Mouse (Mus musculus) brain, adult 2 months (tissue): Measurements from ENCODE around the gene Plekha6.
A peak's percentile ranks its signal among the peaks of the same experiment; 100 is the strongest.

Experiments
- DNase-seq: peaks from one replicate; pipeline ENCODE4 v3.0.0; 2011; ENCODE audit warnings: low read depth, low spot score

The Plekha6 gene

DNA sequence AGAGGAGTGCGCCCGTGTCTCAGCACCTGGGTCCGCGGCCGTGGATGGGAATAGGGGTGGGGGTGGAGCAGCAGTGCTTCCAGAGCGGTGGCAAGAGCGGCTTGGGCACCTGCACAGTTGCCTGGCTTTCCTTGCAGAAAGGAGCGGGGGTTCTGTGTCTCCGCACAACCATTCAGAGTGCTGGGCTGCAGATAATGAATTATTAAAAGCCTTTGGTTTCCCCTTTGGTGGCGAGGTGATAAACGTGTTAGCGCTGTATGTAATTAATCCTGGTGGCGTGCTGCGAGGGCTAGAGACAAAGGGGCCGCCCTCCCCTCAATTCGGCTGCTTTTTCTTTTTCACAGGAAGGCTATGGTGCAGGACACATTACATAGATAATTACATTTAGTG lies 18.7 kb downstream of the Plekha6 start:
- peak; percentile 63 for DNase-seq

DNA sequence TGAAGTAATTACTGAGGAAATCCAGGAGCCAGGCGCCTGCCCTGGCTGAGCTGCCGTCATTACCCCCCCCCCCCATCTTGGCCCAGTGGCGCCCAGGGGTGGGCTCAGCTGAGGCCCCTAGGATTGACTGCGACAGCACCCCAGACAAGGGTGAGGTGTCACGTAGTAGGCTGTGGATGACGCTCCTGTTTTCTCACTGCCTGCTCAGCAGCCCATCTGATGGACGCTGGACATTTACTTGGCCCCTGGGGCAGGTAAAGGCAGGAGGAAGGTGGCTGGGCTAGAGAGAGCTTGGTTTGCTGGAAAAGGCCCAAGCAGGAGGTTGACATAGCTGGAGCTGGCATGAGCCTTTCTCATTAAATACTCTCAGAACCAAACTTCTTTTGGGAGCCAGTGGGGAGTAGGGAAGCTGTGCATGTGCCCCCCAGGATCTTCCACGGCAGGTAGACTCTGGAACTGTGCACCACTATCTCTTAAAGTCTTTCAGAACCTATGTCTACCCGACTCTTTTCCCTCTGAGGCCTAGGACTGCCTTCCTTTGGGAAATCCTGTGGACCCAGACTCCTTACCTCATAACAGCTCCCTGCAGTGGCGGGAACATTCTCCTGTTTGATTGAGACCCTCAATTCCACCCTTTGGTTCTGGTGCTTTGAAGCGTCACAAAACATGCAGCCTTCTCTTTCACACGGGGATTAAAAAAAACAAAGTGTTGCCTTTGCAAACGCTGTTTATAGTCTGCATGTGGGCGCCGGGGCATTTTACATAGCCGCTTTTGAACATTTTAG lies 19.3 kb downstream of the Plekha6 start:
- peak; percentile 27 for DNase-seq

DNA sequence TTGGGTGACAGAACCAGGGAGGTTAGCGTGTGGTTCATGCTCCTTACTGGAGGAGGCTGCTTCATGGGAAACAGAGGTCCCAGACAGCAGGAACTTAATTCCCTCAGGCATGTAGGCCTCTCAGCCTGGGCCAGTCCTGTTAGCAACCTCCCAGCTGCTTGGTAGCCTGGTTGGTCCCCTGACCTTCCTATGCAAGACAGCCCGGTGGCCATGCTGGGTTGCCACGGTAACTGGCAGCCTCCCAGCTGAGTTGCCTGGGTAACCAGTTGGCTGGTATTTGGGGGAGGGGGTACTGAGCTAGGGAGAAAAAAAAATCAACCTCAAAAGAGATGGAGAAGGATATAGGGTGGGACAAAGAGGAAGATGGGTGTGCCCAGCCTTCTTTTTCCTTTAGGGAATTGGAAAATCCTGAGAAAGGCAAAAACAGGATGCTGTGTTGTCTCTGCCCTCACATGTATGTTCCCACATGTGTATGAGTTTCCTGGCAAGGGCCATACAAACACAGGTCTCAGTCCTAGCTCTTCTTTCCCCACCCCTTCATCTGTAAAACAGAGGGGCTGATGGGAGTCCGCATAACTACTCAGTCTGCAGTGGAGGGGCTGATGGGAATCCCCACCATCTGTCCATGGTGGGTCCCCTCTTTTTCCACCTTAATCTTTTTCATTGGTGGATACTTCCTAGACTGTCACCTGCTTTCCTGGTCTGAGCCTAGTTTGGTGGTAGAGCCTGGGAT lies 24.1 kb downstream of the Plekha6 start:
- DNase-seq, result peak; percentile 48

DNA sequence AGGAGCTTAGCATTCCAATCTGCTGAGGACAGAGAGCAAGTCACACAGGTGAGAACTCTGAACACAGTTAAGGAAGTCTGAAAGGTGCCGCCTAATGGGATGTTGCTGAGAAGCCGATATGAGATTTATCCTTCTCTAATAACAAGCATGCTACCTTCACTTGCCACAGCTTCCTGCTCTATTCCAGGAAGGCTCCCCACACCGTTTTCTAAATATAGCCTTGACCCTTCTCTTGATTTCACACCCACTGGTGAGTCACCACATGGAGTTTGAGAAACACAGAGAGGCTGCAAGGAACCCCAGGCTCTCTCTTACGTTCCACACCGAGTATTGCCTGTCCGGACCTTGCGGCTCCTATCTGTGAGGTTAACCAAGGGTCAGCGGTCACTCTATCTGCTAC lies 24.7 kb downstream of the Plekha6 start:
- DNase-seq, result peak; percentile 49

DNA sequence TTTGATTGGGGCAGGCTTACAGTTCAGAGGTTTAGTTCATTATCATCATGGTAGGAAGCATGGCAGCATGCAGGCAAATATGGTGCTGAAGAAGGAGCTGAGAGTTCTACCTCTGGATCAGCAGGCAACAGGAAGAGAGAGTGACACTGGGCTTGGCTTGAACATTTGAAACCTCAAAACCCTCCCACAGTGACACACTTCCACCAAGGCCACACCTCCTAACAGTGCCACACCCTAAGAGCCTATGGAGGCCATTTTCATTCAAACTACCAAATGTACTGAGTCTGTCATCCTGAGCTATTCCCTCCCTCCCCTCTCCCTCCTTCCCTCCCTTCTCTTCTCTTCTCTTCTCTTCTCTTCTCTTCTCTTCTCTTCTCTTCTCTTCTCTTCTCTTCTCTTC lies 25.5 kb downstream of the Plekha6 start:
- no peak for DNase-seq

DNA sequence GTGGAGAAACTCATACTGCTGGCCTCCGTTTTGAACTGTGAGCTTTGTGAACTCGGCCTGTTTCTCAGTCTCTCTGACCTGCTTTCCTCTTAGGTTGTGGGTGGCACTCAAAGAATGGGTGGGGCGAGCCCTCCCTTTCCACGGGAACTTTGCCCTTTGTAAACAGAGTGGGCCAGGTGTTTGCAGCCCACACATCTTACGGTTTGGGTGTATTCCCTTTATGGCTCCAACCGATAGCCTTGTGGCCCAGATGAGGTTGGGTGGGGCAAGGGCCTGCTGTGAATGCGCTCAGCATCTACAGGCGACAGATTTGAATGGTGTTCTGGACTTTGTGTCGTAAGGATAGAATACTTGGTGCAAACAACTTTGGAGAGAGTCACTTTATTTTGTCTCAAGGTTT lies 26.5 kb downstream of the Plekha6 start:
- no peak for DNase-seq

DNA sequence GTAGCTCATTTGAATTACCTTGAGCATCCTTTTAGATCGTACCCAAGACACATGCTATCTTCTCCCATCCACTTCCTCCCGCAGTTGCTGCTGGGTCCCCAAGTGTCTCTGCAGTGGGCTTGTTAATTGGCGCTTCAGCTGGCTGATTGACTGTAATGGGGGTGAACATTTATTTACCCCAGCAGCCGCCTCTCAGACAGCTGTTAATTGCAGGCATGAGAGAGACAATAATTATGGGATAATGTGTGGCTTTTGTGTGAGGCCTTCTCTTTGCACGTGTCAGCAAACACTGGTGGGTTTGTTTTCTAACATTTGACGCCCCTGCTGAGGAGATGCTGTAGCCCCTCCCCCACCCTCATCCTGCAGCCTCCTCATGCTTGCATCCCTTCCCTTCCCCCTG lies 32.2 kb downstream of the Plekha6 start:
- DNase-seq, result peak; percentile 51

DNA sequence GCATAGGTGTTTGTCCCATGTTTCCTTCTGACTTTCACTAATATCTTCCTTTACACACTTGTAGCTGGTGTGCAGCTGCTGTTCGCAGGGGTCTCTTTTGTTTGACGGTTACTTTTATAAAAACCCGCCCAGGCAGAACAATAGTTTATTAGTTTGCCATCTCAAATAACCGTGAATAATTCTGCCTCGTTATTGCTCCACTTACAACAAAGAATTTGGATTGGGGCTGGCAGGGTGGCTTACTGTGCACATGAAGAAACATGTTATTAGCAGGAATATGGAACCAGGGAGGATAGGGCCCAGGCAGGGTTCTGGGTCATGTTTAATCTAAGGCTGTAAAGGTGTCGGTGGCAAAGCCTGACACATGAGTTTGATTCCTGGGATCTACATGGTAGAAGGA lies 33.3 kb downstream of the Plekha6 start:
- DNase-seq, result no peak

DNA sequence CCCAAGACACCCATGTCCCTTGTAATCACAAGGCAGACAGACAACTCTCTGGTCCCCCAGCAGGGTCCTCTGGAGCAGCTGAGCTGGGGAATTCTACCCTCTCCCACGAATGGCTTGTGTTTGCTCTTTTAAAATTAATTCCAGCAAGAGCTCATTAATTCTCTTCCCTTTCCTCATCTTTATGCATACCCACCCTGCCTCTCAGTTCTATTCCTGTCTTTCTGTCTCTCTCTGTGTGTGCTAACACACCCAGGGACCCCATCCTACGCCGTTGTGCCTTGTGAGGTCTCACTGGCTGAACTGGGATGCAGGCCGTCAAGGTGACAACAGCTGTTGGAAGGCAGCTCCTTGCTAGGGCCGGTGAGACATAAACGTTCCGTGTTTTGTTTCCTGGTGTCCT lies 35.7 kb downstream of the Plekha6 start:
- DNase-seq, result peak; percentile 34

DNA sequence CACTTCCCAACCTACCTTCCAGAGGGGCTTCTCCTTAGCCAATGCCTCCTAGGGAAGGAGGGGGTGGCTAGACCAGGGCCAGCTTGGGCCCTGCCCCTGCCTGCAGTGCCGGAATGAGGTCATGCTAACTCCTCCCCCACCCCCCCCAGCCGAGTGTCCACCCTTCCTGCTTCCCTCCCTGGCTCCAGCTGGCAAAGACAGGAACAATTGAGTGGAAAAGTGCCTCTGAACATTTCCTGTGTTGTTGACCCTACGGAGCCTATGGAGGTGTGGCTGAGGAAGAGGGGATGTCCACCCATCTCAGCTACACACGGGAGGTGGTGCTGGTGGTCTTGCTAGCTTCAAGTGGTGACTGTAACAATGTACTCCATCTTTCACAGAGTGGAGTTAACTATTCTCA lies 37.5 kb downstream of the Plekha6 start:
- peak; percentile 26 for DNase-seq

DNA sequence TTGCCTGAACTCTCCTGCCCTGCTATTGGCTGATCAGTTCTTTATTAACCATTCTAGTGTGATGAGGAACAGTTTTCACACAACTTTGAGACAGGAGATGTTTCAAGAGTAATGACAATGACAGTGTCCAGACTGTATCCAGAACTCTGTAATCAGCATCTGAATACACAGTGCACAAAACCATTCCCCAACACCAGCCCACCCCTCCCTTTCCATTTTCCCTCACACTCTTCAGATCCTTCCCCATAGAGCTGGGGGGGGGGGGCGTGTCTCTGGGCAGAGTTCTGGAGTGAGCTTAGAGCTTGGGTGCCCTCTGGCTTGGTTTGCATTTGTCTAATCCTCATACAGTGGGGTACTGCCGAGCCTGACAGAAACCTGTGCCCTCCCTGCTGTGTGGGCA lies 39.7 kb downstream of the Plekha6 start:
- DNase-seq, result no peak

DNA sequence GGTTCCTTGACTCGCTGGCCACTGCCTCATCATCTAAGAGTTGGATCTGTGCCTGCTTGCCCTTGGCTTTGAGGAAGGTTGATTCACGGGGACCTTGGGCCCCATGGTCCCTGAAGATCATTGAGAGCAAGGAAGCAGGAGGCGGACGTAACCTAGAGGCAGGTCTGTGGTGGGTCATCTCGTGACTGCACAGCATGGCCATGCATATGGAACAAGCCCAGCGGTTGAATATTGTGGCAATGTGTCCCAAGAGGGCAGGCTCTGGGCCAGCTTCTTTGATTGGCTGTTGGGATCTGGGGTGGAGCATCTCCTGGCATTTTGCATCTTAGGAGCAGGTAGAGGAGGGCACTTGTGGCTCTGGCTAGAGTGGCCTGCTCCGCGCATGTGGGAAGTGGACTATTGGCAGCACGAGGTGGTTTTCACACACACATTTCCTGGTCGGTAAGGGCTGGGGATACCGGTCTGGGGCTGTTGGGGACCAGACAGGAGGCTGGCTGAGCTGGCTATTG lies 40.4 kb downstream of the Plekha6 start:
- no peak for DNase-seq

DNA sequence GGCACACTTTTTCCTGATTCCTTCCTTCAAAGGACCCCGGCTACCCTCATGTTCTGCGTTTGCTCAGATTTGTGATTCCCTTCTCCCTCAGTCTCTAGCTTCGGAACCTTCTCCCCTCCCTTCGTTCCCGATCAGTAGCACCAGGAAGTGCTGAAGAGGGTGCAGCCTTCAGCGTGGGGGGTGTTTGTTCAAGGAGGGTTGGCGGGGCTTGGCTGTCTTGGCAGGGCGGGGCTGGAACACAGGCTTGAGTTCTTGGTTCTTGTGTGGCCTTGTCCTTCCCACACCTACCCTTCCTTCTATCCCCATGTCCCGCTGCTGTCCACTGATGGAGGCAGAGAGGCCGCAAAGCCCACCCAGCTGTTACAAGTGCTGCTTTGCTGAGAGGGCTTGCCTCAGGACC lies 41.0 kb downstream of the Plekha6 start:
- no peak for DNase-seq

DNA sequence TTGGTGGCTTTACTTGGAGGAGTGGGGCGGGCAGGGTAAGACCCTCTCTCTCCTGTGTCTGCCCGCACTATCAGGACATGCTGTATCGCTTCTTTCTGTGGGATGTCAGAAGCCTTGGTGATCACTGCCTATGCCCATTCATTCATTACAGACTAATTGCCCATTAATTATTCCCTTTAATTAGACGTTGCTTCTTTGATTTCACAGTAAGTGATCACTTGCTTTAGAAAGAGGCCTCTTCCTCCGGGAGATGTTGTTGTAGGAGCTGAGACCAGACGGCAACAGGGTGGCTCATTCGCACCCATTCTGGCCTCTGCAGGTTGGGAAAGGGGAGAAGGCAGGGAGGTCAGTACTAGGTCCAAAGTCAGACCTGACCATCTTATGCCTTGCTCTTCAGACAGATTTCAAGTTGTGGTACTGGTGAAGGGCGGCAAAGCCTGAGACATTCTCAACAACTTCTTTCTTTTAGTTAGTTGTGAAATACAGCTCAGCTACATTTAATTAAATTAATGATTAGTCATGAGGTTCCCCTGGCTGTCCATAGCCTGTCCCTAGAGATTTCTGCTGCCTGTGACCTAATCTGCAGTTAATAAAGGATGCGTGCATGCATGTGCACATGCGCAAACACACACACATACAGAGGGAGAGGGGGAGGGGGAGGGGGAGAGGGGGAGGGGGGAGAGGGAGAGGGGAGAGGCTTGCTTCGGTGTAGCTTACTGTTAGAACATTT lies 44.2 kb downstream of the Plekha6 start:
- DNase-seq, result no peak

DNA sequence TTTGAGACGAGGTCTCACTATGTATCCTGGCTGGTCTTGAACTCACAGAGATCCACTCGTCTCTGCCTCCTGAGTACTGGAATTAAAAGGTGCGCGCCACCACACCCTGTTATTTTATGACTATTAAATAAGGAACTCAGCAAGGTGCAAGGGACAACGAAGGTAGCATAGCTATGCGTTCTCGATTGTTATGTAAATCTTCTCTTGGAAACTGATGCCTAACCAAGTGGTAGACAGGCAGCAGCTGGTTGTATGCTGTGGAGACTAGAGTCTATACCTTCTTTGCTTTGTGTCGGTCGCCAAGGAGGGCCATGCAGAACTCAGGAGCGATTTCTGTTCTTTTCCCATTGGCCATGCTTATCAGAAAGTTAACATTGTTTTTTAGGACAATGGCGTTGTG lies 45.0 kb downstream of the Plekha6 start:
- no peak for DNase-seq

DNA sequence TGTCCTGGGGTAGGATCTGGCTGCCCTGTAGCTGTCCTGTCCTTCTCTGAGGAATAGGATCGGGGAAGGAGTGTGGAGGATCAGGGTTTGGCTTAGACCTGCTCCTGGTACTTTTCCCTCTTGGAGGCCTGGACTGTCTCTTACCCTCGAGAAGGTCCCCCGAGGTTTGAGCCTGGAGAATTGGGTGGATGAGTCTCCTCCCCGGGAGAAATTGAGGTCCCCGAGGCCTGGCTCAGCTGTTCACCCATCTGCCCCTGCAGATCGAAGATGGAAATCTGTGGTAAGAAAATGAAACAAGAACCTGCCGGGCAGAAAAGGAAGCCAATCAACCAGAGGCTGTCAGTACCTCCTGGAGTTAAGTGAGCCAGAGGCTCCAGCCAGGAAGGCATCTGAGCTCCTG lies 45.5 kb downstream of the Plekha6 start:
- peak; percentile 30 for DNase-seq

DNA sequence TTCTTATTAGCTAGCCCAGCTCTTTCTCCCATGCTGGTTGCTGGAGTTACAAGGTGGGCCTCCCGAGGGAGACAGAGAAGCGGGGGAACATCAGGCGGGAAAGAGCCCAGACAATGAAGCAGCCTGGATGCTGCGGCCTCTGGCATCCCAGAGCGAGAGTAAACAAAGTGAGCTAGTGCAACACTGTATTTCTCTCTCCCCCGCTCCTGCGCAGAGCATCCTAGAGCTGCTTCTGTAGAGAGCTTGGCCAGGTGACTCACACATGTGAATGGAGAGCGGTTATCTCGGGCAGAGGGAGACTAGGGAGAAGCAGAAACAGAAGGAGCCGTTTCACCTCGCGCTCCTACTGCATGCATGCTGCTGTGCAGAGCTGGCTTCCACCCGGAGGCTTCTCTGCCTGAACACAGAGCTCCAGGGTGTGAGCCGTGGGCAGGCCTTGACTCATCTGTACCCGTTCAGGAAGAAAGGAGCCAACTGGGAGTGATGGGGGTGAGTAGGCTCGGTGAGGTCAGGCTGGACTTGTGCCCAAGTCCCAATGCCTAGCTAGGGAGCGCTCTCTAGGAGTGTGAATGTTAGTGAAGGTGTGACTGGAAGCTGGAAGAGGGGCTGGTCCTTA lies 46.0 kb downstream of the Plekha6 start:
- peak; percentile 93 for DNase-seq

DNA sequence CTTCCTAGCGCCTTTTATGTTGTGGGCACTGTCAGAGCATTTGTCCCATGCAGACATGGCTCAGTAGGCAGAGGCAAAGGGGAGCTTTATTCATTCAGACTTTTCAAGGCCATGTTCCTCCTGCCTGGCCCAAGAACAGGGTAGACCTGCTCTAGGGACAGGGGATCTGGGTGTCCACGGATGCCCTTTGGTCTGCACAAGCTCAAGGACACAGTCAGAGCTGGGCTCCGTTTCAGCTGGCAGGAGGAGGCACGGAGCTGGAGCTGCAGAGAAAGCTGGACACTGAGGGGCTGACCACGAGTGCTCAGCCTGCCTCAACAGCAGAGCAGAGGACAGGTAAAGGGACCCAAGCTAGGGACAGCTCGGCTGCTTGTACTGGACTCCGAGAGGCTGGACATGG lies 46.8 kb downstream of the Plekha6 start:
- DNase-seq, result no peak

DNA sequence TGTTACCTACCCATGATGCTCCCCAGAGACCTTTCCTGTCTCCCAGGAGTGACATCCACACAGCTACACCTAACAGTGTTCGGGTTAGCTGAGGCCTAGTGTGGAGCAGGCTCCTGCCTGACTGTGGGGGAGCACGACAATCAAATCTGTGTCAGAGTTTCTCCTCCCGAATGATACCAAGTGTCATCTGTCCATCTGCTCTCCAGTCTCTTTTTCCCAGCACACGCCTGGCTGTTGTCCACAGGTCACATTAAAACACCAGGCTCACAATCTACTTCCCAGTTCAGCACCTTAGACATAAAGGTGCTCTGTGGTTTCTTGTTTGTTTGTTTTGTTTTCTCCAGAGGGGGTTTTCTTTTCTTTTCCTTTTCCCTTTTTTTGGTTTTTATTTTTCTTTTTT lies 48.3 kb downstream of the Plekha6 start:
- DNase-seq, result no peak

DNA sequence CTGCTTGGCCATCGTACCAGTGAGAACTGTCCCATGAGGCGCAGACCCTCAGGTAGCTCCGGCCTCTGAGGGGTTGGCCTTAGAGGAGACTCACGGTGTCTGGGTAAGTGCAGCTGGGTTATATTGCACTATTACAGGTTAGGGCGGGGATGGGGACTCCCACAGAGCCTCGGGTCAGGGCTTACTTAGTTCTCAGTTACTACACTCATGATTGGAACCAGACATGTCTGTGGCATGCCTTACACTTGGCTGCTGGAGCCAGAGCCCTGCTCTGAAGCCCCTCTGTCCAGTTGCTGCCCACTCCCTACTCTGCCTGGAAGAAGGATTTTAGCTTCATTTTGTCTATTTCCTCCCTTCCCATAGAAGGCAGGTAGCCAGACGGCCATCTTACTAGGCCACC lies 49.1 kb downstream of the Plekha6 start:
- DNase-seq, result no peak

DNA sequence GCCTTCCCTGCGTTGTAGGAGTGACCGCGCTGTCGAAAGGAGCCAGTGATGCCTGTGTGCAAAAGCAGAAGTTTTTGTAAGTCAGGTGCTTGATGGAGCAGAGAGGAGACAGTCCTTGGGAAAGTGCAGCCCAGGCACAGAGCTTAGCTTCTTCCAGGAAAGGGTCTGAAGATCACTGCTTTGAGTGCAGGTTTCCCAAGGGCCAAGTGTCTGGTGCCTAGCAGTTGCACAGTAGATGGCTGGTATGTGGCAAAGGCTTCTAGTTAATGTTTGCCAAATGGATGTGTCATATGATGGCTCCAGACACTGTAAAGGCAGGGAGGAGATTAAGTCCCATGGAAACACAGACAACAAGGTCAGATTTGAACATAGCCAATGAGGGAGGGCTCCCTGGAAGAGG lies 49.9 kb downstream of the Plekha6 start:
- no peak for DNase-seq
